Mouse (Mus musculus): ENCODE data around the gene Edn1. TPM values are rescaled to one million over a fixed set of nuclear protein-coding genes. Genes with fewer than 3 reads are reported as not detected.

Gene Edn1
- total and polyA plus RNA-seq, 3 experiments = not detected

DNA sequence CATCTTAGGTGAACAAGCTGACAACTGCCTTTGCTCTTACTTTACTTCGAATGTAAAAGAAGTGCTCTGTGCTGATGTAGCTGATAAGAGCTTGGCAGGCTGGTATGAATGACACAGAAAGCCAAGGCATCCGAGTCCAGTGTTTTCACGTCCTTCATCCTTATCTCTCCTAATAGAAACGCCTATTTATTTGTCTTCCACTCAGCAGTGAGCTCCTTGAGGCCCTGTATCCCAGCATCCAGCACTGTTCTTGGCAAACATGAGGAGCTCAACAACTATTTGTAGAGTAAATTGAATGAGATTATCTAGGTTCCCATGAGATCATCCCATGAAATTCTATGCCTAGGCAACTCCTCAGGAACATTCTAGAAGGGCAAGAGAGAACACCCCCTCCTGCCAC lies 35.1 kb downstream of the Edn1 start:
- Histone ChIP-seq H3K9me3 (replicated peaks; ENCODE audit: insufficient read depth, low read length) (no peaks in the 10 kb centered on the region), H3K36me3 (ENCODE audit: control insufficient read depth in 1 of 2, insufficient read depth in 2 of 2, low read length in 2 of 2) (no peaks in the 10 kb centered on the region), H3K27ac (ENCODE audit: control insufficient read depth, low read depth, low read length) (no peak overlapping the region), H3K9ac (ENCODE audit: control insufficient read depth, low read depth, low read length, poor library complexity, severe bottlenecking) (no peak overlapping the region), H3K4me3 (ENCODE audit: control insufficient read depth in 1 of 2, insufficient read depth in 1 of 2, low read depth in 2 of 2, low read length in 2 of 2) (no peak overlapping the region), H3K4me1 (ENCODE audit: control insufficient read depth in 1 of 2, insufficient read depth in 2 of 2, low read length in 2 of 2) (no peaks in the 10 kb centered on the region), H3K79me2 (ENCODE audit: control insufficient read depth, insufficient read depth, low read length, poor library complexity) (no peaks in the 10 kb centered on the region), H3K27me3 (ENCODE audit: control insufficient read depth in 1 of 2, insufficient read depth in 2 of 2, low read length in 2 of 2) (no peaks in the 10 kb centered on the region)
- no peak for DNase-seq (ENCODE audit: low read depth, low spot score)
- TF ChIP-seq ZC3H11A (IDR thresholded peaks at IDR 0.05; ENCODE audit: low read depth, low read length) (no peak), MAFK (IDR thresholded peaks at IDR 0.05; ENCODE audit: borderline replicate concordance, low read depth, low read length) (no peak), CTCF (IDR thresholded peaks at IDR 0.05 in 2 of 3, conservative IDR thresholded peaks at IDR 0.05 in 1 of 3; ENCODE audit: control insufficient read depth in 1 of 3, insufficient read depth in 1 of 3, low read depth in 2 of 3, low read length in 3 of 3, poor library complexity in 1 of 3, severe bottlenecking in 1 of 3) (no peak), POLR2A (IDR thresholded peaks at IDR 0.05; ENCODE audit: control insufficient read depth in 1 of 2, insufficient read depth in 1 of 2, low read depth in 1 of 2, low read length in 2 of 2, poor library complexity in 1 of 2) (no peak), RCOR1 (IDR thresholded peaks at IDR 0.05; ENCODE audit: low read depth, low read length) (no peak), ZKSCAN1 (IDR thresholded peaks at IDR 0.05; ENCODE audit: low read depth, low read length) (no peak), KAT2A (conservative IDR thresholded peaks at IDR 0.05; ENCODE audit: low read depth, low read length) (no peak), SIN3A (IDR thresholded peaks at IDR 0.05; ENCODE audit: low read length) (no peak), MAX (IDR thresholded peaks at IDR 0.05; ENCODE audit: low read length) (no peak), JUND (IDR thresholded peaks at IDR 0.05; ENCODE audit: low read depth, low read length) (no peak), TAL1 (IDR thresholded peaks at IDR 0.05; ENCODE audit: low read length) (no peak), RAD21 (IDR thresholded peaks at IDR 0.05; ENCODE audit: low read depth, low read length) (no peak), POLR2AphosphoS5 (IDR thresholded peaks at IDR 0.05; ENCODE audit: borderline replicate concordance, low read depth, low read length) (no peak), HCFC1 (IDR thresholded peaks at IDR 0.05; ENCODE audit: low read depth, low read length) (no peak), CHD2 (IDR thresholded peaks at IDR 0.05; ENCODE audit: low read length) (no peak), MYC (IDR thresholded peaks at IDR 0.05; ENCODE audit: low read depth, low read length) (no peak)

DNA sequence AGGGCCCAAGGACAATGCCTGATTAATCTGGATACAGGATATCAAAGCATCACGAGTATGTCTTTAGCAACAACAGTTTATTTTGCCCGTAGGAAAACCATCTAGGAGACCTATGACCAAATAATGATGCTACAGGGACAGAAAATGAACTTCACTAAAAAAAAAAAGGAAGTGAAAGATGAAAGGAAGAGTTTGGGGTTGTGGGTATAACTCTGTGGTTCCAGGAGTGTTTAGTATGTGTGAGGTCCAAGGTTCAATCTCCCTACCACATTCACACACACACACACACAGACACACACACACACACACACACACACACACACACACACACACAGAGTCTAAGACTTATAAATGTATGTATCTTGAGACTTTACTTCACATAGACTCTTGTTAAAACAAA lies 35.8 kb downstream of the Edn1 start:
- H3K4me1 ChIP-seq (ENCODE audit: control insufficient read depth in 1 of 2, insufficient read depth in 2 of 2, low read length in 2 of 2) = no peaks in the 10 kb centered on the region
- H3K79me2 ChIP-seq (ENCODE audit: control insufficient read depth, insufficient read depth, low read length, poor library complexity) = no peaks in the 10 kb centered on the region
- no peak overlapping the region for H3K4me3 ChIP-seq (ENCODE audit: control insufficient read depth in 1 of 2, insufficient read depth in 1 of 2, low read depth in 2 of 2, low read length in 2 of 2)
- no peaks in the 10 kb centered on the region for H3K27me3 ChIP-seq (ENCODE audit: control insufficient read depth in 1 of 2, insufficient read depth in 2 of 2, low read length in 2 of 2)
- H3K36me3 ChIP-seq (ENCODE audit: control insufficient read depth in 1 of 2, insufficient read depth in 2 of 2, low read length in 2 of 2) = no peaks in the 10 kb centered on the region
- H3K9ac ChIP-seq (ENCODE audit: control insufficient read depth, low read depth, low read length, poor library complexity, severe bottlenecking) = no peak overlapping the region
- no peaks in the 10 kb centered on the region for H3K9me3 ChIP-seq (replicated peaks; ENCODE audit: insufficient read depth, low read length)
- no peak for TF ChIP-seq CTCF (IDR thresholded peaks at IDR 0.05 in 2 of 3, conservative IDR thresholded peaks at IDR 0.05 in 1 of 3; ENCODE audit: control insufficient read depth in 1 of 3, insufficient read depth in 1 of 3, low read depth in 2 of 3, low read length in 3 of 3, poor library complexity in 1 of 3, severe bottlenecking in 1 of 3)
- no peak for DNase-seq (ENCODE audit: low read depth, low spot score)
- H3K27ac ChIP-seq (ENCODE audit: control insufficient read depth, low read depth, low read length) = no peak overlapping the region

DNA sequence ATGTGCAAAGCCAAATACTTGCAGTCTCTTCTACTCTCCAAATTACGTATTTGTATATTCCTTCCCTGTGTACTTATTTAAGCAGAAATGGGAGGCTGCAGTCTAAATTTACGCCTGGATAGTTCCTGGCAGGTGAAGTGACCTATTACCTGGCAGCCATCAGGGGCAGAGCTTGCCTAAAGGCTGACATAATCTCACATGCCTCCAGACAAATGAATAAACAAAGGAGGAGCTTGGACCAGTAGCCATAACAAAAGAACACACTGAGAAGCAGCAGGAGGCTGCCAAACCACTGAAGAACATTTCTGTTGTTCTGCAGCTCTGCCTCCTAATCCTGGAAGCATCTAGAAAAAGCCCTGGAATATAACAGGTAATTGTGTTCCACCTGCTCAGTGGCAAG lies 38.2 kb downstream of the Edn1 start:
- H3K36me3 ChIP-seq (ENCODE audit: control insufficient read depth in 1 of 2, insufficient read depth in 2 of 2, low read length in 2 of 2) = no peaks in the 10 kb centered on the region
- H3K9me3 ChIP-seq (replicated peaks; ENCODE audit: insufficient read depth, low read length) = no peaks in the 10 kb centered on the region
- H3K9ac ChIP-seq (ENCODE audit: control insufficient read depth, low read depth, low read length, poor library complexity, severe bottlenecking) = no peak overlapping the region
- TF ChIP-seq SMC3 (IDR thresholded peaks at IDR 0.05; ENCODE audit: low read depth, low read length) = no peak
- TF ChIP-seq E2F4 (IDR thresholded peaks at IDR 0.05; ENCODE audit: borderline replicate concordance, low read depth, low read length) = no peak
- TF ChIP-seq TCF12 (IDR thresholded peaks at IDR 0.05; ENCODE audit: low read depth, low read length) = no peak
- TF ChIP-seq NELFE (IDR thresholded peaks at IDR 0.05; ENCODE audit: low read depth, low read length) = no peak
- no peak for TF ChIP-seq RAD21 (IDR thresholded peaks at IDR 0.05; ENCODE audit: low read depth, low read length)
- no peak for TF ChIP-seq CHD2 (IDR thresholded peaks at IDR 0.05; ENCODE audit: low read length)
- no peak for TF ChIP-seq MAX (IDR thresholded peaks at IDR 0.05; ENCODE audit: low read length)
- no peak for TF ChIP-seq NRF1 (IDR thresholded peaks at IDR 0.05; ENCODE audit: insufficient read depth, low read depth, low read length, poor library complexity, severe bottlenecking)
- TF ChIP-seq TBP (IDR thresholded peaks at IDR 0.05; ENCODE audit: low read depth, low read length) = no peak
- TF ChIP-seq TAL1 (IDR thresholded peaks at IDR 0.05; ENCODE audit: low read length) = no peak
- TF ChIP-seq KAT2A (conservative IDR thresholded peaks at IDR 0.05; ENCODE audit: low read depth, low read length) = no peak
- TF ChIP-seq EP300 (IDR thresholded peaks at IDR 0.05; ENCODE audit: low read depth in 1 of 2, low read length in 2 of 2) = no peak
- no peak for TF ChIP-seq GABPA (IDR thresholded peaks at IDR 0.05; ENCODE audit: low read depth, low read length)
- TF ChIP-seq POLR2AphosphoS2 (IDR thresholded peaks at IDR 0.05; ENCODE audit: low read length) = no peak
- DNase-seq (ENCODE audit: low read depth, low spot score) = no peak
- H3K27me3 ChIP-seq (ENCODE audit: control insufficient read depth in 1 of 2, insufficient read depth in 2 of 2, low read length in 2 of 2) = no peaks in the 10 kb centered on the region
- H3K4me3 ChIP-seq (ENCODE audit: control insufficient read depth in 1 of 2, insufficient read depth in 1 of 2, low read depth in 2 of 2, low read length in 2 of 2) = no peak overlapping the region
- H3K79me2 ChIP-seq (ENCODE audit: control insufficient read depth, insufficient read depth, low read length, poor library complexity) = no peaks in the 10 kb centered on the region
- H3K4me1 ChIP-seq (ENCODE audit: control insufficient read depth in 1 of 2, insufficient read depth in 2 of 2, low read length in 2 of 2) = no peaks in the 10 kb centered on the region
- no peak overlapping the region for H3K27ac ChIP-seq (ENCODE audit: control insufficient read depth, low read depth, low read length)
